Mouse (Mus musculus): ENCODE data around the gene Hist1h4h. TPM values are rescaled to one million over a fixed set of nuclear protein-coding genes. Genes with fewer than 3 reads are reported as not detected.

The Hist1h4h gene
- total RNA-seq (2022), result 100 to 1,000 TPM; 231 to 254 (median 246) TPM

- peak; percentile 99 for DNase-seq (ENCODE audit: low spot score)
Observed at GRCm38 (mm10) chr13:23530901-23531875, at the start of gene Hist1h4h. Gene Hist1h4h, plus strand, starts transcription at chr13:23531050.

GRCm38 (mm10) chr13:23483153-23483552, 47.7 kb upstream of the Hist1h4h start:
- DNase-seq (ENCODE audit: low spot score), result no peak

DNA sequence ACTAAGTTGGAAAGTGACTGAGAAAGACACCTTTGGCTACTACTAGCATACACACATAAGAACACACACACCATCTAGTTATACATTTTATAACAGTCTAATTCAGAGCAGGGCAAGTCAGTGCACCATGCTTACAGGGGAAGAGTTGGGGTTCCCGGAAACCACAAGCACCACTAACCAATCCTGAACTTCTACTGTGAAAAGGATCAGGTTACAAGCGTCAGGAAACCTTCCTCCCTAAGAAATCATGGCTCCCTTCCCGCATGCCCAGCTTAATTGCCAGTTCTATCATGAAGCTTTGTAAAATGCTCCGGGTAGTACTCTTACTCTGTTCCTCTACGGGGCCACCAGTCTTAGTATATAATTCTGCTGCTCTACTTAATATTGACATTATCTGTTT, 45.6 kb upstream of the Hist1h4h start:
- no peak for DNase-seq (ENCODE audit: low spot score)

DNA sequence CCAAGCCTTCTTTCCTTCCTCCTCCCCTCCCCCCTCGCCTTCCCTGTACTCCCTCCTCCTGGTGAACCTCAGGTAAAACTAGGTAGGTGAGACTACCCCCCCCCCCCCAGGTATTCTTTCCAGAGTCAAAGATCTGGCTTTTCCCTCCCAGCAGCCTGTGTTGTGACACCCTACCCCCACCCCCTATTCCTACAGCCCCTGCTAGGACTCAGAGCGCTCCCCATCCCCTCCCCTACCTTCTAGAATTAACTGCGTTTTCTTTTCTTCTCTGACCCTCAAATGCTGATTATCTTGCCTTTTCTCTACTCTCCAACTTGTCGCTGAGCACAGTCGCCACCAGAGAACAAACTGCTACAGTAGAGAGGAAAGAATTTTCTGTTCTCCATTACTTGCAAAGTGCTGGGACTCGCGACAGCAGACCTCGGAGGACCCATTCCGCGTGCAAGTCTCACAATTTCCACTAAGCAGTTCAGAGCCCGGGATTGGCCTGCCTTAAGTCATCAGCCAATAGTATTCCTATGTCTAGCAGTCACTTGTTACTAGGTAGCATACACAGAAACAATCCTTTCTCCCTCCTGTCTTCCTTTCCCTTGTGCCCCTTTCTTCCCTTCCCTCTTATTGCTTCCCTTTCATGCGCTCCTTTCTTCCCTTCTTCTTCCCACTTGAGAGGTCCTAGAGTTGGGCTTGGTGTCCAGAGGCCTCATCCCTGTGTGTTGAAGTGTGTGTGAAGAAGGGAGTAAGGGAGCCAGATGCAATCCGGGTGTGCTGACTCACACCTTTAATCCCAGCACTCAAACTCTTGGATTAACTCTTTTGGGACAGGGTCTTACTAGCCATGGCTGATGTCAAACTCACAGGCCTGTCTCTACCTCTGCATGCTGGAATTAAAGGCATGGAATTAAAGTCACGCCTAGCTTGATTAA, 42.2 kb upstream of the Hist1h4h start, which contains the start of gene Btn2a2:
Btn2a2 (minus strand) TSS at position 458 of the 923 bp plus-strand sequence.
- DNase-seq (ENCODE audit: low spot score), result peak; percentile 48

DNA sequence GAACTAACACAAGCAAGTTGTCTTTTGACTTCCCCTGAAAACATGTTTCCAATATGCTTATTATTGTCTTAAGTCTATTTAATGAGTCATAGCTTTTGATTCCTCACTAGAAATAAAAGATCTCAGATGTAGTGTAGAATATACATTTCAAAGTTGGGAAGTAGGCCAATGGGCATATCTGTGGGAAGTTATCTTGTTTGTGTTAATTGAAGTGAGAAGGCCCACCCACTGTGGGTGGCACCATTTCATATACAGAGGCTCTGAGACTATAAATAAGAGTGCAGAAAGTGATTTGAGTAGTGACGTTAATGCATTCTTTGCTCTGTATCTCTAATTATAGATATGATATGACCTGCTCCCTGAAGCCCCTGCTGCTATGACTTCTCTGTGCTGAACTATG, 40.0 kb upstream of the Hist1h4h start:
- DNase-seq (ENCODE audit: low spot score), result no peak

- DNase-seq (ENCODE audit: low spot score), result no peak
Observed at GRCm38 (mm10) chr13:23491263-23491662, 39.6 kb upstream of the Hist1h4h start.

DNA sequence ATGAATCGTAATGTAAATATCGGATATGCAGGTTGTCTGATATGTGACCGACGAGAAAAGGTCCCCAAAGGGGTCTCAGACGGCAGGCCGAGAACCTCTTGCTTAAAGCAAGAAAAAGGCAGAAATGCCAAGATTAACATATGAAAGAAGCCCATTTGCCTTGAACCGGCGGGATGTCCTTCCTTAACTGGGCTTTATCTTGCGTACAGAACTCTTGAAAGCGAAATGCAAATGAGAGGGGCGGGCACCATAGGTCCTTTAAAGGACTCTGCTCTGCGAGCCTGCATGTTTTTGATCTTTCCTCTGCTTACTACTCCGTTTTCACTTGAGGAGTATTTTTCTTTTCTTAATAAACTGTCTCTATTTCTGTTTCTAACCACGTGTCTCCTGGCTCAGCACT, 38.9 kb upstream of the Hist1h4h start:
- no peak for DNase-seq (ENCODE audit: low spot score)

DNA sequence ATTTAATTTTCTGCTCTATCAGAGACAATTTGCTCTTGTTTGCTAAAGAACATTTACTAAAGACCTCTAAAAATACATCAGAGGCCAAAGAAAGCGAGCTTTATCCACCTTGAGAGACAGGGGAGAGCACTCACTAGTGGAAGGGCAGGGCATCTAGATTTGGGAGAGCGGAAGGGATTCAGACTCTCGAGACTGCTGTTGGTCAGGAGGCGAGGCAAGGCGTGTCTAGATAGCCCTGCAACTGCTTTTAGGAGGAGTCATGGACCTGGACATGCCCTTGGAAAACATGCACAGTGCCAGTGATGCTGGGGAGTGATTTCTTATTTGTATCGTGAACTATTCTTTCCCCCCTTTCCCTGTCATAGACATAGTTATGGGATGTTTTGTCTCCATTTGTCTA, 35.3 kb upstream of the Hist1h4h start:
- no peak for DNase-seq (ENCODE audit: low spot score)

GRCm38 (mm10) chr13:23497656-23498321, 33.1 kb upstream of the Hist1h4h start:
- peak; percentile 28 for DNase-seq (ENCODE audit: low spot score)

DNA sequence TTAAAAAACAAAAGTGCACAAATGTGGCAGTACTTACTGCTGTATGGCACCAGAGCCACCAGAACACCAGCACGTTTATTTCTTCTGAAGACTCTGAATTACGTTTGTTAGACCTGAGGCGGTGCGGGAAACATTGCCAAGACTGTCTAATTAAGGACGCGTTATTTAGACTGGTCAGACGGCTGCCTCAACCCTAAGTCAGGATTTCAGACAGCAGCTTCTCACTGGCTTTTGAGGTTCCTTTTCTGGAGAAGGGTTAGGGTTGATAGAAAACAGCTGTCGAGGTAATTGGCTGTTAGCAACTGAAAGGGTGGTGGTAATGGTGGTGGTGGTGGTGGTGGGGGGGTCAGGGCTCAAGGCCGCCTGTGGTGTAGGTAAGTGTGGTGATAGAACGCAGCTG, 32.2 kb upstream of the Hist1h4h start:
- no peak for DNase-seq (ENCODE audit: low spot score)

- DNase-seq (ENCODE audit: low spot score), result no peak
Observed at GRCm38 (mm10) chr13:23499943-23500342, 30.9 kb upstream of the Hist1h4h start.

GRCm38 (mm10) chr13:23500424-23501200, 30.2 kb upstream of the Hist1h4h start:
- DNase-seq (ENCODE audit: low spot score), result peak; percentile 83

DNA sequence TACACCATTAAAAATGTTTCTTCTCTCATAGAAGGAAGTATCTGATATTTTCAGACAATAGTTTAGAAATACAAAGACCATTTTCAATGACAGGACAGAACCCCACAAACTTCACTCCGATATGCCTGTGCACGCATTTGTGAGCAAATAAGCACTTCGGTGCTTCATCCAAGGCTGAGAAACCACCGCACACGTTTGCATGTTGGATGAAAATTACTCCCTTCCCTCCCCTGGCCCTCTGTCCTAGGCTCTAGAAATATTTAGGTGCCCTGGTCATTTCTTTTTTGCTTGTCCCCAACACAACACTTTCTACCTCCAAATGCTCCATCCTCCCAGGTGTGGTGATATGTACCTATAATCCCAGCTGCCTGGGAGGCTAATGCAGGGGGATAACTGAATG, 29.3 kb upstream of the Hist1h4h start:
- DNase-seq (ENCODE audit: low spot score), result no peak

DNA sequence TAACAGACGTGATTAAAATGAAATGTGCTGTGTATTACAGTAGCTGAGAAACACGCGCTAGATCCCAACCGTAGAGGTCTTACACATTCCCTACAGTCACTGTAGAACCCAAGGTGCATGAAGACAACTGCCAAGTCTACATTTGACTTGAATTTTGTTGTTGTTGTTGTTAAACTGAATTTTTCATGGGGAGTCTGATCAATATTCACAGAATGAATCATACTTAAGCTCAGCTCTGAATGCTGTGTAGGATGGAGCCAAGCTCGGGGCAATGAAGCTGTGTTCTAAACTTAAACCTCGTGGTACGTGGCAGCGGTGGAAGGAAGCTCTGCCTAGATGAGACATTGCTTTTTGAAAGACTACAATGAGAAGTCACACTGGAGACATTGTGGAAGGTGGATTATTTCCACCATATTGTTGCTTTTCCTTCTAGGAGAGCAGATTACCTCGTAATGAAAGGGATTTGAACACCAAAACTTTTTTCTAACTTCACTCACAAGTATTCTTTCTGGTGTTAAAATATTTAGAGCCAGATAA, 28.8 kb upstream of the Hist1h4h start:
- no peak for DNase-seq (ENCODE audit: low spot score)

DNA sequence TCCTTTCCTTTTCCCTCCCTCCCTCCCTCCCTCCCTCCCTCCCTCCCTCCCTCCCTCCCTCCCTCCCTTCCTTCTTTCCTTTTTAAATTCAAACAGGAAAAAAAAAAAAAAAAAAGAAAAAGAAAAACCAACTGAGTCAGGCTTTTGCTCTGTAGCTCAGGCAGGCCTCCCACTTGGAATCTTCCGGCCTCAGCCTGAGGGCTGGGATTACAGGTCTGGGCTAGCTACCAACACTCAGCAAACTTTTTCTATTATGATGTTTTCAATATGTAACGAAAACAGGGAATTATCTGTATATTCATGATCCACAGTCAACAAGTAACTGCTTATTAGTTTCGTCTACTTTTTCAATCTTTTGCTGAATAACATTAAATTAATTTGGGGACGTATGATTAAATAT, 27.9 kb upstream of the Hist1h4h start:
- DNase-seq (ENCODE audit: low spot score), result no peak

- peak; percentile 72 for DNase-seq (ENCODE audit: low spot score)
Observed at GRCm38 (mm10) chr13:23503797-23504196, 27.1 kb upstream of the Hist1h4h start.

- DNase-seq (ENCODE audit: low spot score), result no peak
Observed at GRCm38 (mm10) chr13:23505662-23506345, 25.0 kb upstream of the Hist1h4h start.

DNA sequence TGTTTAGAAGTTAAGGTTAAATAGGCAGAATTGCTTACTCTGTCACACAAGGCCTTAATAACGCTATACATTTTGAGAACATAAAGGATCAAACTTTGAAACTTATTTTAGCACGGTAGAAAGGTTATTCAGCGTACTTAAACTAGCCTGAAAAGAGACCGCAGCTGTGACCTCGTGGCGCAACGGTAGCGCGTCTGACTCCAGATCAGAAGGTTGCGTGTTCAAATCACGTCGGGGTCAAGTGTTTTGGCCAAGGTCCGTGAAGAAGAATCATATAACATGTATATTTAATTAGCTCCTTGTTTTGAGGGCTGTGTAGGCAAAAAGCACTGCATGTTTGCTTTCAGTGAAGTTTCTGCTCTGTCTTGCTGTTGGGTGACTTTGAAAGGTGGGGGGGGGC, 24.5 kb upstream of the Hist1h4h start:
- DNase-seq (ENCODE audit: low spot score), result no peak

DNA sequence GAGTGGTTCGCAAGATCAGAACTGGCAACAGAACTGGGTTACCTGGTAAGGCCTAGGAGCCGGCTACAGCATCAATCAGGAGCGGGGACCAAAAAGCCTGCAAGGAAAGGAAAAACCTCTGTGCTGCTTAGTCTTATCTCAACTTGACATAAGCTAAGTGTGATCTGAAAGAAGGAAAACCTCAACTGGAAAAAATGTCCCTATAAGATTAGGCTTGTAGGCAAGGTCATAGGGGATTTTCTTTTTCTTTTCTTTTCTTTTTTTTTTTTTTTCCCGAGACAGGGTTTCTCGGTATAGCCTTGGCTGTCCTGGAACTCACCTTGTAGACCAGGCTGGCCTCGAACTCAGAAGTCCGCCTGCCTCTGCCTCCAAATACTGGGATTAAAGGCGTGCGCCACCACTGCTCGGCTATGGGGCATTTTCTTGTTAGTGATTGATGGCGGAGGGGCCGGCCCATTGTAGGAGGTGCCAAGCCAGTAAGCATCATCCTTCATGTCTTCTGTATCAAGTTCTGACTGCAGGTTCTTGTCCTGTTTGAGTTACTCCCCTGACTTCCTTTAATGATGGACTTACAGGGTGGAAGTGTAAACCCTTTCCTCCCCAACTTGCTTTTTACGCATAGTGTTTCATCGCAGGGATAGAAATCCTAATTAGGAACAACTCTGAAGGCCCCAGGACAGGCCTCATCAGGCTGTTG, 23.9 kb upstream of the Hist1h4h start:
- DNase-seq (ENCODE audit: low spot score), result no peak

All from heart, adult 8-10 months (tissue).